ENCODE assay signal across 24 mouse cellular contexts in the genomic region with DNA sequence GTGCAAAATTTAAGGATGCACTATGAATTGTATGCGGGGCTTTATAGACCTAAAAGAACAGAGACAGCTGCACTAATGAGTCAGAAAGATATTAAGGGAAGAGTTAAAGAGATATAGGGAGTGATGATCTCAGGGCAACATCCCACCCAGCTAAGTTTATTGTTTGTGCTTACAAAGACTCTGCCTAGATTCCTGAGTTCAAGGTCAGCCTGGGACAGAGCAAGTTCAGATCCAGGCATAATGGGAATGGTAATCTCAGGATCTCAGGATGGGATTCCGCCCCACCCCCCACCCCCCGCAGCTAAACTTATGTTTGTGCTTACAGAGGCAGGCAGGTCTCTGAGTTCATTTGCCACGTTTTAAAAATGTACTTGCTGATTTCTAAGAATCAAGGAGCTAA. TPM values are rescaled to one million over a fixed set of nuclear protein-coding genes. Genes with fewer than 3 reads are reported as not detected.
A peak's percentile ranks its signal among the peaks of the same experiment; 100 is the strongest.
DNase-seq lines count a peak whose midpoint lies in the region; ATAC-seq and TF ChIP-seq lines count a peak whose summit lies in the region.
"Had no signal": no experiment of that assay in that cellular context is flagged by ENCODE, and none has a peak within 500 bp of the region (broad histone marks: within the 10 kb centered on the region; RNA-seq: fewer than 3 reads in every experiment).

No protein-coding gene starts in this region.

- no peak overlapping the region for H3K4me2 ChIP-seq in heart, embryonic 13.5 days
- H3K4me2 ChIP-seq in heart, postnatal 0 days (ENCODE audit: low read depth, low read length): no peak overlapping the region
- H3K4me2 ChIP-seq: embryonic facial prominence, embryonic 15.5 days; hindbrain, embryonic 14.5 days; kidney, embryonic 15.5 days had no signal

- H3K4me1 ChIP-seq in heart, embryonic 13.5 days: peaks cover 71% of the 10 kb centered on the region
- peaks cover 31% of the 10 kb centered on the region for H3K4me1 ChIP-seq in heart, postnatal 0 days (ENCODE audit: control insufficient read depth, insufficient read depth)

- H3K4me3 ChIP-seq in heart, embryonic 13.5 days: no peak overlapping the region
- no peak overlapping the region for H3K4me3 ChIP-seq in heart, postnatal 0 days (ENCODE audit: low read depth, low read length)
- H3K4me3 ChIP-seq: embryonic facial prominence, embryonic 15.5 days; erythroblast, embryonic 14.5 days; forebrain, embryonic 10.5 days; gastrocnemius, adult 2 months; hindbrain, embryonic 10.5 days; kidney, embryonic 15.5 days had no signal

- peaks cover 8% of the 10 kb centered on the region; the same call in 1 of the 2 replicates for H3K9me3 ChIP-seq in heart, embryonic 13.5 days
- peaks cover 6% of the 10 kb centered on the region for H3K9me3 ChIP-seq in heart, postnatal 0 days (replicated peaks; ENCODE audit: control insufficient read depth, low read length)
- H3K9me3 ChIP-seq: embryonic facial prominence, embryonic 15.5 days; G1E; kidney, embryonic 15.5 days had no signal

- H3K9ac ChIP-seq in heart, embryonic 13.5 days: no peak overlapping the region
- H3K9ac ChIP-seq in heart, postnatal 0 days (replicated peaks; ENCODE audit: low read depth, low read length): no peak overlapping the region
- H3K9ac ChIP-seq: embryonic facial prominence, embryonic 15.5 days; hindbrain, embryonic 14.5 days; kidney, embryonic 15.5 days had no signal

- DNase-seq in heart, adult 9 months (ENCODE audit: low spot score in 2 of 2): no peak
- no peak for DNase-seq in heart, postnatal 0 days (ENCODE audit: low spot score)
- DNase-seq in heart, adult 18-20 months: no peak
- peak; percentile 63 for DNase-seq in ES-CJ7 (ENCODE audit: low read depth, low spot score)
- peak; percentile 90 for DNase-seq in R1 (ENCODE audit: low read depth, low spot score)
- no peak for DNase-seq in layer of hippocampus, adult 18-20 months (ENCODE audit: low spot score in 2 of 2)
- DNase-seq: adrenal gland, adult 2 months; adrenal gland, postnatal 25 days; cerebellum, adult 18-20 months; cerebellum, adult 9-11 months; embryo, embryonic 11 days; gastrocnemius, adult 2 months; gastrocnemius, postnatal 25 days; kidney, adult 2 months had no signal

- no peak for TF ChIP-seq CTCF in heart, postnatal 0 days (IDR thresholded peaks at IDR 0.05; ENCODE audit: low read depth)

- no peaks in the 10 kb centered on the region for H3K27me3 ChIP-seq in heart, embryonic 13.5 days (replicated peaks)
- no peaks in the 10 kb centered on the region for H3K27me3 ChIP-seq in heart, postnatal 0 days (ENCODE audit: control insufficient read depth, insufficient read depth, low read length)
- H3K27me3 ChIP-seq: embryonic facial prominence, embryonic 15.5 days; kidney, embryonic 15.5 days had no signal

- no peak for ATAC-seq in heart, embryonic 13.5 days (ENCODE audit: extremely low read depth, insufficient number of reproducible peaks, low FRiP score, low TSS enrichment)
- ATAC-seq in heart, postnatal 0 days (ENCODE audit: insufficient read depth, low read depth): no peak
- ATAC-seq: forebrain, embryonic 14.5 days; intestine, embryonic 16.5 days had no signal

- peak overlapping the region; percentile 96 for H3K27ac ChIP-seq in heart, embryonic 13.5 days (replicated peaks)
- peak overlapping the region; percentile 95 for H3K27ac ChIP-seq in heart, postnatal 0 days (ENCODE audit: low read depth)
- H3K27ac ChIP-seq: embryonic facial prominence, embryonic 15.5 days; forebrain, embryonic 10.5 days; gastrocnemius, adult 2 months; hindbrain, embryonic 10.5 days; hindbrain, embryonic 14.5 days; kidney, embryonic 15.5 days had no signal

- WGBS in heart, embryonic 13.5 days: 79% methylated on average over 4 of the region's 4 CpGs
- 87% methylated on average over 4 of the region's 4 CpGs for WGBS in heart, postnatal 0 days

- no peaks in the 10 kb centered on the region for H3K36me3 ChIP-seq in heart, embryonic 13.5 days
- no peaks in the 10 kb centered on the region for H3K36me3 ChIP-seq in heart, postnatal 0 days (replicated peaks; ENCODE audit: control insufficient read depth, insufficient read depth, low read length)
- H3K36me3 ChIP-seq: embryonic facial prominence, embryonic 15.5 days; forebrain, embryonic 10.5 days; G1E; hindbrain, embryonic 10.5 days; kidney, embryonic 15.5 days had no signal

- TF ChIP-seq EP300 in heart, postnatal 0 days (IDR thresholded peaks at IDR 0.05; ENCODE audit: low read depth): no peak

RNA-seq across cellular contexts. Expression of gene Hopx, which starts 13.9 kb away (rescaled TPM):
- polyA plus RNA-seq in heart, embryonic 13.5 days (2015; fragmentation: Nextera tagmentation; extraction: Ambion mirVana): 12.6 and 16.4 TPM in 2 replicates
- total RNA-seq in heart, postnatal 0 days (2014; rRNA removed; ENCODE audit: low replicate concordance): 510 and 558 TPM in 2 replicates
- polyA plus RNA-seq in heart, postnatal 0 days (2015; fragmentation: Nextera tagmentation; extraction: Ambion mirVana): 41.0 and 42.6 TPM in 2 replicates
- total RNA-seq in heart, adult 18-20 months (2021): 100 to 1,000 TPM; 417 to 443 TPM
- 10 to 100 TPM; 82.2 to 84.9 TPM for total RNA-seq in layer of hippocampus, adult 18-20 months (2021)
- total RNA-seq: G1E had no signal
- polyA plus RNA-seq: G1E had no signal

Comparison
In these comparisons a context has a peak if more than half of its experiments do, and no peak if none do; other contexts are left out.
1. DNase-seq: peak in ES-CJ7 (single experiment) and R1 (single experiment); none in heart, adult 9 months (0 of 2), heart, postnatal 0 days (single experiment), heart, adult 18-20 months (0 of 2) and layer of hippocampus, adult 18-20 months (0 of 2).